Mouse (Mus musculus): ENCODE data around the gene Cep290. TPM values are rescaled to one million over a fixed set of nuclear protein-coding genes. Genes with fewer than 3 reads are reported as not detected.
"Not testable (repeated sequence)": the region's sequence is repeated elsewhere in the genome, so short reads cannot be mapped to it uniquely, and the experiment has no call there.

The Cep290 gene
- polyA plus RNA-seq, 1 experiment from 2014 or later: 6.1 TPM

DNA sequence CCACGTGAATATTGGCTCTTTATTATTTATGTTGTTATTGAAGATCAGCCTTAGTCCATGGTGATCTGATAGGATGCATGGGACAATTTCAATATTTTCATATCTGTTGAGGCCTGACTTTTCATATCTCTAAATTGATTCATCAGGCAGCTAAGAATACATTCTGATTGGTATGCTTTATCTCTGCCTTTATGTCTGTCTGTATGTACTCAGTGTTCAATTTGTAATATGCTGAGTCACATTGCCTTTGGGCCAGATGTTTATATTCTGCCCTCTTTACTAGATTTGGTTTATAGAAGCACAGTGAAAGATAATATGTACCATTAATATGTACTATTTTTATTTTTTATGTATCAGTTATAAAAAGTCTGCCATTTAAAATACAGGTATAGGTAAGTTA is 20.8 kb downstream of the Cep290 start:
- Histone ChIP-seq H3K4me3 (ENCODE audit: low read depth, low read length) (no peak overlapping the region), H3K9ac (ENCODE audit: low read length) (no peak overlapping the region), H3K4me2 (ENCODE audit: low read depth, severe bottlenecking) (no peak overlapping the region), H3K9me3 (ENCODE audit: control insufficient read depth, low read length) (no peaks in the 10 kb centered on the region), H3K36me3 (ENCODE audit: control insufficient read depth, insufficient read depth, low read length) (peaks cover 2% of the 10 kb centered on the region; the same call in 1 of the 2 replicates), H3K27me3 (ENCODE audit: control insufficient read depth, insufficient read depth, low read length) (no peaks in the 10 kb centered on the region), H3K4me1 (ENCODE audit: control insufficient read depth, insufficient read depth, low read length) (no peaks in the 10 kb centered on the region), H3K27ac (replicated peaks; ENCODE audit: low read depth, low read length) (no peak overlapping the region)
- ATAC-seq (ENCODE audit: insufficient number of reproducible peaks, low FRiP score, low TSS enrichment, low read depth) (no peak), DNase-seq (ENCODE audit: low spot score) (no peak)
- 83% methylated on average over 1 of the region's 1 CpGs for WGBS

- H3K27ac ChIP-seq (replicated peaks; ENCODE audit: low read depth, low read length): no peak overlapping the region
- peaks cover 2% of the 10 kb centered on the region; the same call in 1 of the 2 replicates for H3K36me3 ChIP-seq (ENCODE audit: control insufficient read depth, insufficient read depth, low read length)
- ATAC-seq (ENCODE audit: insufficient number of reproducible peaks, low FRiP score, low TSS enrichment, low read depth) (no peak), DNase-seq (ENCODE audit: low spot score) (no peak)
- H3K4me2 ChIP-seq (ENCODE audit: low read depth, severe bottlenecking): no peak overlapping the region
- H3K27me3 ChIP-seq (ENCODE audit: control insufficient read depth, insufficient read depth, low read length): no peaks in the 10 kb centered on the region
- no peaks in the 10 kb centered on the region for H3K4me1 ChIP-seq (ENCODE audit: control insufficient read depth, insufficient read depth, low read length)
- no peak overlapping the region for H3K4me3 ChIP-seq (ENCODE audit: low read depth, low read length)
- 64% methylated on average over 4 of the region's 4 CpGs for WGBS
- no peak overlapping the region for H3K9ac ChIP-seq (ENCODE audit: low read length)
- H3K9me3 ChIP-seq (ENCODE audit: control insufficient read depth, low read length): no peaks in the 10 kb centered on the region
Measured at GRCm38 (mm10) chr10:100521617-100522016, 34.3 kb downstream of the Cep290 start.

DNA sequence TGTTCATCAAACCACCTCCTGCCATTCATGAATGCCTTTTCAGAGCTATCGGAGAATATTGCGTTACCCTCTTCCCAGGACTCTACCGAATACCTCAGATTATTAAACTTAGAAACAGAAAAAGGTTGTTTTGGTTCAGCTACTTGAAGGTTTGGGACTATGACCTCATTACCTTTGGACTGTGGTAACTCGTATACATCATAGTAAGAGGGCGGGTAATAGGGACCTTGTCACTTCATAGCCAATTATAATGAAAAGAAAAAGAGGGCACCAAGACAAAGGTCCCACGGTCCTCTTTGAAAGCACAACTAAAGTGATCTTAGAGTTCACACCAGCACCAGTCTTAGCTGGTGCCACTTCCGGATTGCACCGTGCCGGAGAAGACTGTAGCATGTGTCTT is 35.0 kb downstream of the Cep290 start:
- H3K36me3 ChIP-seq (ENCODE audit: control insufficient read depth, insufficient read depth, low read length): peaks cover 2% of the 10 kb centered on the region; the same call in 1 of the 2 replicates
- DNase-seq (ENCODE audit: low spot score) (no peak), ATAC-seq (ENCODE audit: insufficient number of reproducible peaks, low FRiP score, low TSS enrichment, low read depth) (no peak)
- no peak overlapping the region for H3K4me2 ChIP-seq (ENCODE audit: low read depth, severe bottlenecking)
- no peak overlapping the region for H3K4me3 ChIP-seq (ENCODE audit: low read depth, low read length)
- H3K4me1 ChIP-seq (ENCODE audit: control insufficient read depth, insufficient read depth, low read length): no peaks in the 10 kb centered on the region
- H3K27me3 ChIP-seq (ENCODE audit: control insufficient read depth, insufficient read depth, low read length): no peaks in the 10 kb centered on the region
- no peaks in the 10 kb centered on the region for H3K9me3 ChIP-seq (ENCODE audit: control insufficient read depth, low read length)
- 86% methylated on average over 9 of the region's 9 CpGs for WGBS
- no peak overlapping the region for H3K9ac ChIP-seq (ENCODE audit: low read length)
- H3K27ac ChIP-seq (replicated peaks; ENCODE audit: low read depth, low read length): no peak overlapping the region

DNA sequence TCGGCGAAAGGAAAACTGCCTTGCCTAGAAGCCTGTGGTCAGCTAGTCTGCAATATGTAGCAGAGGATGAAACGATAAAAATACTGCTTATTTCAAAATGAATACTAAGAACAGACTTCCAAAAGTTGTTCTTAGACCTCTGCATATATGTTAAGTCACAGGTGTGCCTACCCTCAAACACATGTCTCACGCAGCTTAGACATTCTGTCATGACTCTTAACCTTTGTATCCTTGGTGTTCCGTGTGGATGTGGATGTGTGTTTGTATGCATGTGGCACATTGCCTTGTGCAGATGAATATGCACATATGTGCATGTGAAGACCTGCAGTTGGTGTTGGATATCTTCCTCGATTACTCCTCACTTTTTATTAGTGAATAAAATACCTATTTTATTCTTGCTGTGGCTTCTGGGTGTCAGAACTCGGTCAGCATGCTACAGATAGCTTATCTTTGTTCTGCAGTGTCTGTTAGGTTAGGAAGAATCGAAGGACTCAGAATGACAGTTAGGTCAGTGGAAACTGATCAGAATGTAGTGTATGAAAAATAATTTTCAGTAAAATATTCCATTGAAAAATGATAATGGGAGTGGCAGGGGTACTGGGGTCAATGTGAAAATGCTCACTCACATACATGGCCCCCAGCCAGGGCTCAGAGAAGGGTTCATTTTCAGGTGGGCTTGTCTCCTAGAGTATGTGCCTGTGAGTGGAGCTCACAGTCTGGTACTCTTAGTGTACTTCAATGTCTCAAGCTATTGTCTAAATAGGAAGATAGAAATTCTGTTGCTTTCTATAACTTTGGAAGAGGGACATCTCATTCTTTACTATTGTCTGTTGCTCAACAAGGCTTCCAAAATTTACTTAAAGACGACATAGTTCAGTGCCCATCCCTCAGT is 37.4 kb downstream of the Cep290 start:
- Histone ChIP-seq H3K4me2 (ENCODE audit: low read depth, severe bottlenecking) (no peak overlapping the region), H3K36me3 (ENCODE audit: control insufficient read depth, insufficient read depth, low read length) (peaks cover 2% of the 10 kb centered on the region; the same call in 1 of the 2 replicates), H3K27me3 (ENCODE audit: control insufficient read depth, insufficient read depth, low read length) (no peaks in the 10 kb centered on the region), H3K27ac (replicated peaks; ENCODE audit: low read depth, low read length) (no peak overlapping the region), H3K4me3 (ENCODE audit: low read depth, low read length) (no peak overlapping the region), H3K9me3 (ENCODE audit: control insufficient read depth, low read length) (no peaks in the 10 kb centered on the region), H3K4me1 (ENCODE audit: control insufficient read depth, insufficient read depth, low read length) (no peaks in the 10 kb centered on the region), H3K9ac (ENCODE audit: low read length) (no peak overlapping the region)
- ATAC-seq (ENCODE audit: insufficient number of reproducible peaks, low FRiP score, low TSS enrichment, low read depth) (no peak), DNase-seq (ENCODE audit: low spot score) (no peak)
- 92% methylated on average over 9 of the region's 9 CpGs for WGBS

DNA sequence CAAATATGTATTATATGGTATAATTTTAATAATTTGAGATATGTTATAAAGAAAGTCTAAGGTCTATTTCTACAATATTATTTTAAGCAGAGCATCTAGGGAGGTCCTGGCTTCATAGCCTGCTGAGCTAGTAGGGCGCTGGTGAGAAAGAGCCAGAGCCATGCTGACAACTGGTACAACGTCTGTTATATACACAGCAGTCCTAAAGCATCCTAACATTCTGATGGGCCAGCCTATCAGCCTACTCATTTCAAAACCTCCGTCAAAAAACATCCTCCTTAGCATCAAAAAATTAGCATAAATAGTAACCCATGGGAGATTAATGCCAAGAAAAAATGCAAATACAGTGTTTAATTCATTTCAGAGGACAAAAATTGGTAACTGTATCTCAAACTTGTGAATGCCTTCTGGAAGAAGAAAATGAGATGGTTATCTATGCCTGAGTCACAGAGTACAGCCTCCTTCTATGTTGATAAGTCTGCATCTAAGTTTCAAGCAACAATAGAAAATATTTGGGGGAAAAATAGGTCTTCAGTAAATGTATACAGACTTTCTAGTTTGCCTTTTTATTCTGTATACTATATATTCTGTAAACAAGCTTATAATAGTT is 69.3 kb downstream of the Cep290 start:
- no peaks in the 10 kb centered on the region for H3K36me3 ChIP-seq (ENCODE audit: control insufficient read depth, insufficient read depth, low read length)
- no peaks in the 10 kb centered on the region for H3K9me3 ChIP-seq (ENCODE audit: control insufficient read depth, low read length)
- ATAC-seq (ENCODE audit: insufficient number of reproducible peaks, low FRiP score, low TSS enrichment, low read depth): no peak
- 80% methylated on average over 3 of the region's 3 CpGs for WGBS
- H3K4me3 ChIP-seq (ENCODE audit: low read depth, low read length): no peak overlapping the region
- no peak overlapping the region for H3K9ac ChIP-seq (ENCODE audit: low read length)
- no peaks in the 10 kb centered on the region for H3K27me3 ChIP-seq (ENCODE audit: control insufficient read depth, insufficient read depth, low read length)
- DNase-seq (ENCODE audit: low spot score): no peak
- no peaks in the 10 kb centered on the region for H3K4me1 ChIP-seq (ENCODE audit: control insufficient read depth, insufficient read depth, low read length)
- H3K27ac ChIP-seq (replicated peaks; ENCODE audit: low read depth, low read length): no peak overlapping the region
- no peak overlapping the region for H3K4me2 ChIP-seq (ENCODE audit: low read depth, severe bottlenecking)

GRCm38 (mm10) chr10:100560194-100560883 is 73.0 kb downstream of the Cep290 start:
- not testable (repeated sequence) for H3K4me1 ChIP-seq (ENCODE audit: control insufficient read depth, insufficient read depth, low read length); H3K27me3 ChIP-seq (ENCODE audit: control insufficient read depth, insufficient read depth, low read length); H3K4me3 ChIP-seq (ENCODE audit: low read depth, low read length); H3K36me3 ChIP-seq (ENCODE audit: control insufficient read depth, insufficient read depth, low read length); ATAC-seq (ENCODE audit: insufficient number of reproducible peaks, low FRiP score, low TSS enrichment, low read depth); H3K9me3 ChIP-seq (ENCODE audit: control insufficient read depth, low read length); H3K9ac ChIP-seq (ENCODE audit: low read length); DNase-seq (ENCODE audit: low spot score); H3K4me2 ChIP-seq (ENCODE audit: low read depth, severe bottlenecking); H3K27ac ChIP-seq (replicated peaks; ENCODE audit: low read depth, low read length)
- 90% methylated on average over 3 of the region's 3 CpGs for WGBS

DNA sequence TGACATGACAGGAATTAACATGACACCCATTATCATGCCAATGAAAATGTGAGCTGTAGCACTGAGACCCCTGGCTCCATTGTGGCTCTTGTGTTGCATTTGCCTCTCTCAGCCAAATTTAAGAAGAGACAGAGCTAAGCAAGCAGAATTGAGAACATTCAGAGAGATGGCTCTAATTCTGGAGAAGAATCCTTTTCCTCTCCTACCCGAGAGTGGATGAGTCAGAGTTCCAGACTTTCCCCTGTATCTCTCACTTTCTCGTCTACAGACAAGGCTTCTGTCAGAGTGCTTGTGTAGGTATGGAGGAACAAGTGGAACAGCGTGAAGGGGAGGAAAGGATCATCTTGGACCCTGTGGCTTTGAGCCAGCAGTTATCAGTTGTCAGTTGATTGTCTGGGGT is 76.8 kb downstream of the Cep290 start:
- Histone ChIP-seq H3K4me1 (ENCODE audit: control insufficient read depth, insufficient read depth, low read length) (no peaks in the 10 kb centered on the region), H3K27ac (replicated peaks; ENCODE audit: low read depth, low read length) (no peak overlapping the region), H3K9me3 (ENCODE audit: control insufficient read depth, low read length) (no peaks in the 10 kb centered on the region), H3K9ac (ENCODE audit: low read length) (no peak overlapping the region), H3K4me3 (ENCODE audit: low read depth, low read length) (no peak overlapping the region), H3K27me3 (ENCODE audit: control insufficient read depth, insufficient read depth, low read length) (no peaks in the 10 kb centered on the region), H3K4me2 (ENCODE audit: low read depth, severe bottlenecking) (no peak overlapping the region), H3K36me3 (ENCODE audit: control insufficient read depth, insufficient read depth, low read length) (no peaks in the 10 kb centered on the region; the same call in 1 of the 2 replicates)
- ATAC-seq (ENCODE audit: insufficient number of reproducible peaks, low FRiP score, low TSS enrichment, low read depth) (no peak), DNase-seq (ENCODE audit: low spot score) (no peak)
- WGBS: 89% methylated on average over 3 of the region's 3 CpGs

DNA sequence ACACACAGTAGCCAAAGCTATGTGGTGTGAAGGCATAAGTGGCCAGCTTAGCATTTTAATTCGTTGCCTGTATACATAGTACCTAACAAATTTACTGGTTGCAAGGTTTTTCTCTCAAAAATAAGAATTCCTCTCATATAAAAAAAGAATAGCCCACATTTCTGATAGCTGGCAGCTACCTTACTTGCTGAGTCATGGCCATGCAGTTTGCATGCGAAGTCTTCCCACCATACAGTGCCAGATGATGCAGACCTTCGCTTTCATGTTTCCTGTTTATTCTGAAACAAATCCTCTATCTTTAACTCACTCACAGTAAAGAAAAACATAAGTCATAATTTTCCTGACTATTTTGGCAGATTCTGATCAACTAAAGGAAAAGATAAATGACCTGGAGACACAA is 84.3 kb downstream of the Cep290 start:
- 91% methylated on average over 3 of the region's 3 CpGs for WGBS
- H3K4me1 ChIP-seq (ENCODE audit: control insufficient read depth, insufficient read depth, low read length): no peaks in the 10 kb centered on the region
- no peak overlapping the region for H3K27ac ChIP-seq (replicated peaks; ENCODE audit: low read depth, low read length)
- no peak overlapping the region for H3K4me3 ChIP-seq (ENCODE audit: low read depth, low read length)
- H3K9me3 ChIP-seq (ENCODE audit: control insufficient read depth, low read length): no peaks in the 10 kb centered on the region
- no peak overlapping the region for H3K4me2 ChIP-seq (ENCODE audit: low read depth, severe bottlenecking)
- DNase-seq (ENCODE audit: low spot score) (no peak), ATAC-seq (ENCODE audit: insufficient number of reproducible peaks, low FRiP score, low TSS enrichment, low read depth) (no peak)
- no peak overlapping the region for H3K9ac ChIP-seq (ENCODE audit: low read length)
- no peaks in the 10 kb centered on the region for H3K27me3 ChIP-seq (ENCODE audit: control insufficient read depth, insufficient read depth, low read length)
- no peaks in the 10 kb centered on the region for H3K36me3 ChIP-seq (ENCODE audit: control insufficient read depth, insufficient read depth, low read length)
